Mouse (Mus musculus) testis, adult 2 months (tissue): ENCODE data around the gene Nlrp4c. TPM values are rescaled to one million over a fixed set of nuclear protein-coding genes. Genes with fewer than 3 reads are reported as not detected.

Source experiments
- H3K27ac ChIP-seq: fragments of 200-500 bp; 2 replicates; pipeline ENCODE4 v1.5.1; 2012; ENCODE audit warnings: low read depth, low read length; ENCODE audit not compliant: control insufficient read depth, insufficient read depth
- H3K27me3 ChIP-seq: fragments of 200-500 bp; 2 replicates; pipeline ENCODE4 v1.6.1; 2012; ENCODE audit warnings: mild to moderate bottlenecking, low read length, moderate library complexity; ENCODE audit not compliant: control insufficient read depth, insufficient read depth
- H3K36me3 ChIP-seq: fragments of 200-500 bp; 2 replicates; pipeline ENCODE4 v1.6.1; 2012; ENCODE audit warnings: mild to moderate bottlenecking, low read length; ENCODE audit not compliant: control insufficient read depth, insufficient read depth
- H3K4me1 ChIP-seq: fragments of 200-500 bp; 2 replicates; pipeline ENCODE4 v1.6.1; 2012; ENCODE audit warnings: low read length; ENCODE audit not compliant: control insufficient read depth, insufficient read depth
- H3K4me3 ChIP-seq: fragments of 200-500 bp; 2 replicates; pipeline ENCODE4 v1.5.1; 2012; ENCODE audit warnings: low read depth, mild to moderate bottlenecking, low read length, moderate library complexity, mixed read lengths; ENCODE audit not compliant: control insufficient read depth
- CTCF ChIP-seq: fragments of 200-500 bp; IDR thresholded peaks from 2 replicates; pipeline ENCODE4 v1.5.1; 2012; ENCODE audit warnings: low read depth, mild to moderate bottlenecking, inconsistent platforms, low read length, moderate library complexity; ENCODE audit not compliant: control insufficient read depth, insufficient read depth, insufficient replicate concordance
- POLR2A ChIP-seq: fragments of 200-500 bp; IDR thresholded peaks from 2 replicates; pipeline ENCODE4 v1.6.1; 2012; ENCODE audit warnings: low read depth, mild to moderate bottlenecking, inconsistent platforms, low read length, moderate library complexity; ENCODE audit not compliant: control insufficient read depth
- polyA plus RNA-seq: library from polyadenylated mRNA; depleted of rRNA; stranded (reverse); fragments of >200 nt; gene quantifications from 2 replicates; pipeline ENCODE4 v1.2.3, GENCODE M21; 2012

The Nlrp4c gene
- polyA plus RNA-seq, 1 experiment = 0.91 TPM

- H3K27me3 ChIP-seq = no peaks in the 10 kb centered on the region
- H3K4me1 ChIP-seq = peaks cover 7% of the 10 kb centered on the region
- peak overlapping the region; percentile 27 for H3K4me3 ChIP-seq
- no peak overlapping the region for H3K27ac ChIP-seq
- no peaks in the 10 kb centered on the region for H3K36me3 ChIP-seq
- TF ChIP-seq POLR2A = no peak
- no peak for TF ChIP-seq CTCF
Observed at GRCm38 (mm10) chr7:6136497-6136896, 91.5 kb downstream of the Nlrp4c start.

DNA sequence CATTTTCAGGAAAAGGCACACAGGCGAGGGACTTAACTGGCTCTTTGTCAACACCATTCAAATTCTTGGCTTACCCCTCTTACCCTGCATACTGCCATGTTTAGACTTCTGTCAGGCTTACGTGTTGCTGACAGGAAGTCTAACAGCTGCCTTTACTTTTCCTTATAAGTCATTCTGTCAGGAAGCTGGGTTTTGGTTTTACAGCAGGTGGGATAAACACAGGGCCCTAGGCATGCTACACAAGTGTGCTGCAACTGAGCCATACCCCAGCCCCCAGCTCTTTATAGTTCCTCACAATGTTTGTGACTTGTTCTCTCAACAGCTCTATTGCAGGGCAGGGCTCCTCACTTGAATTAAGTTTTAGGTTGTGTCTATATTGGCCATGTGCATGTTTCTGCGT, 94.3 kb downstream of the Nlrp4c start:
- Histone ChIP-seq H3K27ac (no peak overlapping the region), H3K4me1 (peaks cover 3% of the 10 kb centered on the region), H3K4me3 (no peak overlapping the region), H3K27me3 (no peaks in the 10 kb centered on the region), H3K36me3 (no peaks in the 10 kb centered on the region; the same call in 1 of the 2 replicates)
- TF ChIP-seq POLR2A (no peak), CTCF (no peak)

DNA sequence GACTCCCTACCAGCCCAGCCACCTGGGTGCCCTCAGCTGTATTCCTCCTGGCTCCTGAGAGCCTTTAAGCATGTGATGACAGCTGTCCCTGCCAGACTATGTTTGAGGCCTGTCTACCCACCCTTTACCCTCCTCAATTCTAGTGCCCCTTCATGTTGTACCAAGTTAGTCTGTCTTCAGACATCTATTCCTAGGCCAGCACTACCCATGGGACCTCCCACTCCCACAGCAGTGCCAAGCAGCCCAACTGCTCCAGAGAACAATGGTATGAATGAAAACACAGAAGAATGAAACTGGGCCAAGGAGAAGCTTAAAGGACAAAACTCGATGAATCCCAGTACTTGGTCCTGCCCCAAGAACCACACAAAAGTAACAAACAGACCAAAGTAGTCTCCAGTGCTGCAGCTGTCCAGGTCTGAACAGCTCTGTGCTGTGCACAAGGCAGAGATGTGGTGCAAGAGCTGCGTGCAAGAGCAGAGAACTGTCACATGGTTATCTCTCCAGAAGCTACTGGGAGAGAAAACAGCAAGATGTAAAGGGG, 99.1 kb downstream of the Nlrp4c start:
- Histone ChIP-seq H3K27ac (peak overlapping the region; percentile 30; the same call in 1 of the 2 replicates), H3K27me3 (no peaks in the 10 kb centered on the region), H3K4me1 (peaks cover 8% of the 10 kb centered on the region), H3K4me3 (no peak overlapping the region), H3K36me3 (no peaks in the 10 kb centered on the region; the same call in 1 of the 2 replicates)
- TF ChIP-seq POLR2A = no peak
- TF ChIP-seq CTCF = no peak

GRCm38 (mm10) chr7:6145423-6146188, 100.6 kb downstream of the Nlrp4c start:
- TF ChIP-seq CTCF = no peak
- TF ChIP-seq POLR2A = no peak
- H3K36me3 ChIP-seq = no peaks in the 10 kb centered on the region; the same call in 1 of the 2 replicates
- no peaks in the 10 kb centered on the region for H3K27me3 ChIP-seq
- H3K4me3 ChIP-seq = no peak overlapping the region
- H3K4me1 ChIP-seq = peaks cover 10% of the 10 kb centered on the region
- H3K27ac ChIP-seq = peak overlapping the region; percentile 30

- peak overlapping the region; percentile 43 for H3K27ac ChIP-seq
- no peaks in the 10 kb centered on the region for H3K27me3 ChIP-seq
Observed at GRCm38 (mm10) chr7:6146194-6146981, 101.4 kb downstream of the Nlrp4c start.

GRCm38 (mm10) chr7:6146982-6147325, 102.0 kb downstream of the Nlrp4c start:
- no peak overlapping the region for H3K4me3 ChIP-seq
- no peaks in the 10 kb centered on the region; the same call in 1 of the 2 replicates for H3K36me3 ChIP-seq
- H3K27ac ChIP-seq = peak overlapping the region; percentile 43; the same call in 1 of the 2 replicates
- peaks cover 15% of the 10 kb centered on the region for H3K4me1 ChIP-seq
- TF ChIP-seq CTCF (no peak), POLR2A (no peak)
- H3K27me3 ChIP-seq = no peaks in the 10 kb centered on the region

More at GRCm38 (mm10) chr7:6146194-6146981, 101.4 kb downstream of the Nlrp4c start:
- Histone ChIP-seq H3K4me3 (no peak overlapping the region), H3K36me3 (no peaks in the 10 kb centered on the region; the same call in 1 of the 2 replicates), H3K4me1 (peaks cover 13% of the 10 kb centered on the region)
- TF ChIP-seq CTCF (no peak), POLR2A (no peak)

DNA sequence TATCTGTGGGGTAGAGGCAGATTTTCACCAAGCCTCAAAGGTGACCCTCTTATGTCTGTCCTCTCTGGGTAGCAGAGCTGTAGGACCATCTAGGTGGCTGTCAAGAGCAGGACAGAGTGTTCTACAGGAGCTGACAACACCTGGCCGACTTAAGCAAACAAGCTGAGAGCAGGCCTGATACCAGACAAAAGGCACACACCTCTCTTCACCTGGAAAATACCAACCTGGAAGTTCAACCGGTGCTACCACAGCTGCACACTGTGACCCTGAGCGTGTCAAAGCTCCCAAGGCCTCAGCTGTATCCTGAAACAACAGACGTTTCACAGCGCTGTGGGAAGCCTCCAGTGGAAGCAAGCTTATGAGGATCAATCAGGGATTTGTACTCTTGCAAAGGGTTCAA, 102.7 kb downstream of the Nlrp4c start:
- Histone ChIP-seq H3K27me3 (no peaks in the 10 kb centered on the region), H3K4me1 (peaks cover 18% of the 10 kb centered on the region), H3K4me3 (no peak overlapping the region), H3K27ac (peak overlapping the region; percentile 62; the same call in 1 of the 2 replicates), H3K36me3 (no peaks in the 10 kb centered on the region)
- TF ChIP-seq POLR2A = no peak
- no peak for TF ChIP-seq CTCF
